Mouse (Mus musculus): ENCODE data around the gene Tmem108. TPM values are rescaled to one million over a fixed set of nuclear protein-coding genes. Genes with fewer than 3 reads are reported as not detected.
A peak's percentile ranks its signal among the peaks of the same experiment; 100 is the strongest.

Gene Tmem108
- polyA plus RNA-seq (2012; rRNA removed) = 0.72 and 1.0 TPM in 2 replicates

GRCm38 (mm10) chr9:103761647-103762084 lies at the start of gene Tmem108:
TSS of gene Tmem108 (minus strand) at chr9:103761837.
- DNase-seq (ENCODE audit: low spot score) = peak; percentile 68

GRCm38 (mm10) chr9:103789029-103789428 lies 27.4 kb upstream of the Tmem108 start:
- DNase-seq (ENCODE audit: low spot score) = no peak

DNA sequence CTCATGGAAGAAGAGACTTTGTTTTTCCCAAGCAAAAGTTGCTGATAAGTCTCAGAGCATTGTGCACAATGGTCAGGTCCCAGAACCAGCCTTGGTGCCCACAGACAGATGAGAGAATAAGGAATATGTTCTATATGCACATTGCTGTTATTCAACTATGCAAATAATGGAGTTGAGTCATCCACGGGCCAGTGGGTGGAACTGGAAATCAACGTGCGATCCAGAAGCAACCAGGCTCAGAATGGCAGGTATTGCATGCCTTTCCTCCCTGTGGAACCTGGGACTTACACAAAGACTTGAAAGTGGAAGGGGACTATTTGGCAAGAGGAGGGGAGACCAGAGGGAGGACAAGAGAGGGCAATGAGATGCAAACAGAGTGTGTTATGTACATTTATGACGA lies 22.5 kb upstream of the Tmem108 start:
- no peak for DNase-seq (ENCODE audit: low spot score)

- DNase-seq (ENCODE audit: low spot score) = no peak
Measured at GRCm38 (mm10) chr9:103783276-103783675, 21.6 kb upstream of the Tmem108 start.

DNA sequence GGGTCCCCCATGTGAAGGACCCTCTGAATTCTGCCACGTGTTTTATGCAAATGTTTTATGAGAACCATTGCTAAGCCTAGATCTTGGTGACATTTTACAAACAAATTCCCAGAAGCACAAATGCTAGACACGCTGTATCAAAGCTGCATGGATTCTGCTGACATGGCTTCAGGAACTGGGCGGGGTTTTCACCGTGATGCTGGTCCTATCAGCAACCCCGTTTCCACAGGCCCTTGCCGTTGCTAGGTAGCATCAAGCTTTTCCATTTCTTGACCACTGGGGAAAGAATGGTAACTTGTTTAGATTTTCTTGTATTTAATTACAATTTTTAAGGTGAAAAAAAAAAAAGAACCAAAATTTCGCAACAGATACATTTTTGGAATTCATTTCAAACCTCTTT lies 20.7 kb upstream of the Tmem108 start:
- no peak for DNase-seq (ENCODE audit: low spot score)

GRCm38 (mm10) chr9:103781407-103781806 lies 19.8 kb upstream of the Tmem108 start:
- no peak for DNase-seq (ENCODE audit: low spot score)

GRCm38 (mm10) chr9:103780598-103780997 lies 19.0 kb upstream of the Tmem108 start:
- no peak for DNase-seq (ENCODE audit: low spot score)

GRCm38 (mm10) chr9:103778185-103778584 lies 16.5 kb upstream of the Tmem108 start:
- DNase-seq (ENCODE audit: low spot score) = no peak

- no peak for DNase-seq (ENCODE audit: low spot score)
Measured at GRCm38 (mm10) chr9:103761151-103761571, 476 bp downstream of the Tmem108 start.

DNA sequence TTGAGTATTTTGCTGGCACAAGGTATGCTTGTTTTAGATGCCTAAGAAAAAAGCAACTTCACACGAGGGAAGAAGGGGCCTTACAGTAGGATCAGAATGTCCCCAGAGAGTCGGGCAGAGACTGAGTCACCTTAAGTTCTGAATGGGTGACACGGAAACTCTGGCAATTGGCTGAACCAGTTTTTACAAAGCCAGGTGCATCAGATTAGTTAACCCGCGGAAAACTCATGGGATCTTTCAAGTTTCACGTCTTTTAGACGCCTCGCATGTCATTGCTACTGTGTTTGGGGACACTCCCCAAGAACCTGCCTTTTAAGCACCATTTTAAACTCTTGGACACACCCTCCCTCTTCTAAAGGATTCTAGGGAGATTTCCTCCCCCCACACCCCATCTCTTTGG lies 1.3 kb downstream of the Tmem108 start:
- DNase-seq (ENCODE audit: low spot score) = no peak

DNA sequence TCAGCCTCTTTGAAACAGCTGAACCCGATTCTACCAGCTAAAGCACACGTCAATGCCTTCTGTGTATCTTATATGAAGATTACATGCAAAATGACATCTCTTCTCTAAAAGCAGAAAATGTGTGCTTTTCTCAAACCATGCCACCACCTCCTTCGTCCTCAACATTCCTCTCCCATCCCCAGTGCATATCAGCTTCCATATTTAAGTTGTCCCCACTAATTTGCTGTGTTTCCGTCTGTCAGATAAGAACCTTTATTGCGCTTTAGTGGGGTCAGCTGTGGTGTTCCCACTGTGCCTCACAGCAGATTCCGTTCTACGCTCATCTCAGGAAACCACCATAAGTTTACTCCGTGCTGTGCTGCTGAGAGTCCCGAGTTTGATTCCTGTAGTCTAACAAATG lies 1.8 kb downstream of the Tmem108 start:
- no peak for DNase-seq (ENCODE audit: low spot score)

- DNase-seq (ENCODE audit: low spot score) = peak; percentile 26
Measured at GRCm38 (mm10) chr9:103758930-103759695, 2.5 kb downstream of the Tmem108 start.

DNA sequence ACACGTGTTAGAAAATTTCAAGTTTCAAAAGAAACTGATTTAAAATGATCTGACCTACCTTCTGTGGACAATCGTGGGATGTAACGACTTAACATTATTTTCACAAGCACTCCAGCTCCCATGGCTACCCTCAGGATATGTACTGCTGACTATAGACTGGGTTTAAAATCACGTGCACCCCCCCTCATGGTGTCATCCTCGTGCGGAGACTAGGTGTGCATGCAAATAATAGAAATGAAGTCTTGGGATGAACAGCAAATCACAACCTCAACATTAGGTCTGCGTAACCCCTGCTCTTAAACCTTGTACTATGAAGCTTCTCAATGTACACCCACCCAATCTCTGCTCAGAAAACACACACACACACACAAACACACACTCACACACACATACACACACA lies 3.4 kb downstream of the Tmem108 start:
- no peak for DNase-seq (ENCODE audit: low spot score)

GRCm38 (mm10) chr9:103752618-103753017 lies 9.0 kb downstream of the Tmem108 start:
- DNase-seq (ENCODE audit: low spot score) = no peak

- DNase-seq (ENCODE audit: low spot score) = no peak
Measured at GRCm38 (mm10) chr9:103751568-103751967, 10.1 kb downstream of the Tmem108 start.

GRCm38 (mm10) chr9:103750491-103750890 lies 11.1 kb downstream of the Tmem108 start:
- no peak for DNase-seq (ENCODE audit: low spot score)

GRCm38 (mm10) chr9:103746598-103746997 lies 15.0 kb downstream of the Tmem108 start:
- DNase-seq (ENCODE audit: low spot score) = no peak

DNA sequence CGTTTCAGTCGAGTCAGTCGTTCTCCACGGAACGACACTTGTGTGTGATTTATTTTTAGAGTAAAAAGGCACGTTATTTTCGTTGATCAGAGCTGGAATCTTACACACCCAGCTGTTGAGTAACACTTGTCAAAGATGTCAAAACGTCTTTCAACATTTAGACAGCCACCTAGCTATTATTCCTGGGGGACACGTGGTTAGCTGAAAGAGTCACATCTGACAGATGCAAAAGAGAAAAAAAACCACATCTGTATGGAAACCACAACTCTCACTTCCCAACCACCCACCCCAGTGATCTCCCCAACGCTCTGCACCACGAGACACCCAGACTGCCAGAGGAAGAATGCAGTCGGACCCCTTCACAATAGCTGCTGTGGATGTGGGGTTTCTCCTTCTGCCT lies 21.5 kb downstream of the Tmem108 start:
- DNase-seq (ENCODE audit: low spot score) = no peak

DNA sequence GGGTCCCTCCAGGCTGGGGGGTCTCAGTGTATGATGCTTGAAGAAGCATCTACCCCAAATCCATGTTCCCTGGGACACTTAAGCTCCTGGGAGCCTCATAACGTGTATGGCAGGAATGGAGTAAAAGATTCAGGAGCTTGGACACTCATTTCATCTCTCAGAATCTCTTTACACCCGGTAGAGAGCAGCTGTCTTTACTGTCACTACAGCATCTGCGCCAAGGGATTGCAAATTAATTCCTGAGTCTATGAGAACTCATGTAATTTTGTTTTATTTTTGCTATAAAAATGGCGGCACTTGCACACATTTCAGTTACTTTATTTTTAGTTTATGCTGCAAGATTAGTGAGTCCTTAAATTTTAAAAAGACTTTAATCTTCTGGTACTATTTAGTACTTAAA lies 22.6 kb downstream of the Tmem108 start:
- DNase-seq (ENCODE audit: low spot score) = no peak

GRCm38 (mm10) chr9:103729716-103730115 lies 31.9 kb downstream of the Tmem108 start:
- no peak for DNase-seq (ENCODE audit: low spot score)

DNA sequence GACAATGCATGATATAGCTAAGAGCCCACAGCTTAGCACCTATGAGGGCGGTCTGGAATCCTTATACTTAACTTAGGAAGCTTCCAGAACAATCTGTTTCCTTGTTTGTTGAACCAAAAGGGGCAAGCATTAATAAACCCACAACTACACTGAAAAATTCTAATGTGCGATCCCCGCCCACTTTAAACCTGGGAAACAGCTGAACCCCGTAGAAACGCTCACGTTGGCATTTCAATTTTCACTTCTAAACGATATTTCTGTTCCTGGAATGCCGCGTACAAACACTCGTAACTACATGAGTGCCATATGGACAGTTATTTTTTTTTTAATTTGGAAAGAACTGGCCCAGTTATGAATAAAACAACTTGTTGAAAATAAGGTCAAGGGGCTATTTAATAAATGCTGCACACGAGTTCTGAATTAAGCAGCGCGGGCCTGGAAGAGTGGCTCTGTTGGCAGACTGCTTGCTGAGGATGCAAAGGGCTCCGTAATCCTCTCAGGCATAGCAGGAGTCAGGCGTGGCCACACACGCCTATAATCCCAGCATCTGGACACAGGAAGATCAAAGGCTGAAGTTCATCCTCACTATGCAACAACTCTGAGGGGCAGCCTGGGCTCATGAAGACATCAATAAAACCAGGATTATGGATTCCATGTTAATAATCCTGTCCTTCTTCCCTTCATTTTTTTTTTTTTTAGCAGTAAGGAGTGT lies 34.7 kb downstream of the Tmem108 start:
- no peak for DNase-seq (ENCODE audit: low spot score)

DNA sequence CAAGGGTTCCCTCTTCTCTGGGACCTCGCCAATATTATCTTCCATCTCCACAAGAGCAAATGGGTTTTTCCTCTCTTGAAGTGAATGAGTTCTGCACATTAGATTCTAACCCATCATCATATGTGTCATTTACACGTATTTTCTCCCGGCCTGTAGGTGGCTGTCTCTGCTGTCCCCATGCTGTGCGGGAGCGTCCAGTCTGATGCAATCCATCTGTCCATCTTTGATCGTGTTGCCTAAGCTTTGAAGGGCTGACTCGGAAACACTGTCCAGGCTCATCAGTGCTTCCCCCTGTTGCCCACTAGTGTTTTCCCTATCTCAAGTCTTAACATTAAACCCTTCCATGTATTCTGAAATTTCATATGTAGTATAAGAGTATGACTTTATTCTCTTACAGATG lies 36.1 kb downstream of the Tmem108 start:
- no peak for DNase-seq (ENCODE audit: low spot score)

GRCm38 (mm10) chr9:103721486-103721885 lies 40.2 kb downstream of the Tmem108 start:
- DNase-seq (ENCODE audit: low spot score) = no peak
